Mouse (Mus musculus): ENCODE data around the gene Rubcn. TPM values are rescaled to one million over a fixed set of nuclear protein-coding genes. Genes with fewer than 3 reads are reported as not detected.

Rubcn gene
- total and polyA plus RNA-seq, 3 experiments = 27.7 to 40.4 (median 28.0) TPM

DNA sequence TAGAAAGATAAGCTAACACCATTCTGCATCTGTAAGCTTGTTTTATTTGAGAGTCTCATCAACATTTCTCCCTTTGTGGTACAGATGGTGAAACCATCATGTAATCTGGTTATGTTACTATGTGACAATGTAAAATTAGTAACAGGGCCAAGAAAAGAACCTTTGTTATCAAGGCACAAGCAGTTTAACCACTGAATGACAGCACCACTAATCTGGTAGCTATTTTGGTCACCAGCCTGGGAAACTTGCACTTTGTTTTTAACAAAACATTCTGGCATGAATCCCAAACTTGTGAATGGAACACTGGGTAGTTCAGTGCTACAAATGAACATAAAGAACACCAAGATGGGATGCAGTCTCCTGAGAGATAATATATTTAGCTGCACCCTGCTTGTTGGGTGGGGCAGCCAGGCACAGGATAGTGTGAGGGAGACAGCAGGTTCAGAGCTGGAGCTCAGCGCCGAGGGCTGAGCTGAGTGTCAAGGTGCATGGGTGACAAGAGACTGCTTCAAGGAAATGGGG, 23.5 kb downstream of the Rubcn start:
- TF ChIP-seq TCF12 (IDR thresholded peaks at IDR 0.05; ENCODE audit: low read depth, low read length) (no peak), MXI1 (IDR thresholded peaks at IDR 0.05; ENCODE audit: low read depth, low read length) (no peak), JUND (conservative IDR thresholded peaks at IDR 0.05; ENCODE audit: low read depth, low read length) (no peak), ZMIZ1 (IDR thresholded peaks at IDR 0.05; ENCODE audit: low read depth, low read length) (no peak), ELF1 (IDR thresholded peaks at IDR 0.05; ENCODE audit: low read depth, low read length) (no peak), UBTF (IDR thresholded peaks at IDR 0.05; ENCODE audit: low read depth, low read length) (no peak), POLR2A (IDR thresholded peaks at IDR 0.05; ENCODE audit: low read depth, low read length) (no peak), NRF1 (IDR thresholded peaks at IDR 0.05; ENCODE audit: low read depth, low read length) (no peak)
- Histone ChIP-seq H3K36me3 (replicated peaks in 1 of 2; ENCODE audit: control insufficient read depth in 1 of 2, insufficient read depth in 1 of 2, low read length in 1 of 2) (peaks cover 7 to 51% of the 10 kb centered on the region in 2 experiments), H3K79me2 (replicated peaks; ENCODE audit: control insufficient read depth, extremely low read depth, insufficient read depth, poor library complexity, severe bottlenecking) (no peaks in the 10 kb centered on the region), H3K4me3 (replicated peaks in 1 of 3; ENCODE audit: low read depth in 2 of 3, low read length in 2 of 3, poor library complexity in 1 of 3) (no peak overlapping the region), H3K27ac (ENCODE audit: insufficient read depth, low read depth) (no peak overlapping the region), H3K27me3 (replicated peaks) (no peaks in the 10 kb centered on the region), H3K4me2 (ENCODE audit: insufficient read depth, low read depth, poor library complexity, severe bottlenecking) (no peak overlapping the region), H3K4me1 (ENCODE audit: control insufficient read depth in 1 of 2, insufficient read depth in 2 of 2) (peaks cover 4 to 43% of the 10 kb centered on the region in 2 experiments; a peak in 3 of 4 replicates), H3K9me3 (replicated peaks; ENCODE audit: low read length) (no peaks in the 10 kb centered on the region), H3K9ac (ENCODE audit: insufficient read depth, low read depth) (no peak overlapping the region)
- in situ Hi-C loops (cut with MboI; ENCODE audit: low pct_ligation_motif_present, low pct_unique_long_range_greater_than_20kb, low sequenced_read_pairs) = no loop called here
- DNase-seq (ENCODE audit: extremely low read depth) = no peak
- dilution Hi-C loops (cut with MboI; ENCODE audit: extremely low pct_ligation_motif_present, extremely low pct_unique_long_range_greater_than_20kb, low sequenced_read_pairs) = no loop called here

DNA sequence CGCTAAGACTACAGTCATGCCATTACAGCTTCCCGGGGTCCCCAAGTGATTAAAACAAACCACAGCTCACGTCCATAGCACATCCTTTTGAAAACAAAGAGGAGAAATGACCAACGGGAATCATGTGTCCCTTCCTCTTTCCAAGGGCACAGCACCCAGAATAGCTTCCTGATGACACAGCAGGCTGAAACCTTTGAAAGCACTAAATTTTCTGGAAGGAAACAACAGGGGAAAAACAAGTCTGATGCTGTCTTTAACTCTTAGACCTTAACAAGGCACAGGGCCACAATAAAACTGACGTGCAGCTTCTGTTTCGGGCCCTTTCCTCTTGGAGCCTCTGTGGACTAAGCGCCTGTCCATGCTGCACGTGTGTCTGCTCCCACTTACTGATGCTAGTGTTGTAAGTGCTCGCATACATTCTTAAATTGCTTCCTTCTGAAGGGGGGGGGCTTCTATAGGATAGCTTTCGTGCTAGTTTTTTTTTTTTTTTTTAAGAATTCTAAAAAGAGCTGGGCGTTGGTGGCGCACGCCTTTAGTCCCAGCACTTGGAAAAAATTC, 24.0 kb downstream of the Rubcn start:
- Histone ChIP-seq H3K27ac (ENCODE audit: insufficient read depth, low read depth) (no peak overlapping the region), H3K9ac (ENCODE audit: insufficient read depth, low read depth) (no peak overlapping the region), H3K9me3 (replicated peaks; ENCODE audit: low read length) (no peaks in the 10 kb centered on the region), H3K79me2 (replicated peaks; ENCODE audit: control insufficient read depth, extremely low read depth, insufficient read depth, poor library complexity, severe bottlenecking) (no peaks in the 10 kb centered on the region), H3K4me2 (ENCODE audit: insufficient read depth, low read depth, poor library complexity, severe bottlenecking) (no peak overlapping the region), H3K4me1 (ENCODE audit: control insufficient read depth in 1 of 2, insufficient read depth in 2 of 2) (peaks cover 4 to 38% of the 10 kb centered on the region in 2 experiments; a peak in 3 of 4 replicates), H3K4me3 (replicated peaks in 1 of 3; ENCODE audit: low read depth in 2 of 3, low read length in 2 of 3, poor library complexity in 1 of 3) (no peak overlapping the region), H3K27me3 (replicated peaks) (no peaks in the 10 kb centered on the region), H3K36me3 (replicated peaks in 1 of 2; ENCODE audit: control insufficient read depth in 1 of 2, insufficient read depth in 1 of 2, low read length in 1 of 2) (peaks cover 7 to 56% of the 10 kb centered on the region in 2 experiments)
- in situ Hi-C loops (cut with MboI; ENCODE audit: low pct_ligation_motif_present, low pct_unique_long_range_greater_than_20kb, low sequenced_read_pairs) = no loop called here
- DNase-seq (ENCODE audit: extremely low read depth) = no peak
- TF ChIP-seq MEF2A (IDR thresholded peaks at IDR 0.05; ENCODE audit: borderline replicate concordance, low read depth, low read length) = no peak
- TF ChIP-seq RCOR1 (conservative IDR thresholded peaks at IDR 0.05; ENCODE audit: low read depth, low read length) = no peak
- no peak for TF ChIP-seq PAX5 (IDR thresholded peaks at IDR 0.05; ENCODE audit: low read length)
- TF ChIP-seq EP300 (IDR thresholded peaks at IDR 0.05; ENCODE audit: low read length) = no peak
- TF ChIP-seq POLR2A (IDR thresholded peaks at IDR 0.05; ENCODE audit: low read depth, low read length) = no peak
- dilution Hi-C loops (cut with MboI; ENCODE audit: extremely low pct_ligation_motif_present, extremely low pct_unique_long_range_greater_than_20kb, low sequenced_read_pairs) = no loop called here
